8 mouse cellular contexts compared by ENCODE assay signal in genomic region chr4:128613326-128613725, GRCm38 (mm10). TPM values are rescaled to one million over a fixed set of nuclear protein-coding genes. Genes with fewer than 3 reads are reported as not detected.
DNase-seq lines count a peak whose midpoint lies in the region; ATAC-seq and TF ChIP-seq lines count a peak whose summit lies in the region.
"Had no signal": no experiment of that assay in that cellular context is flagged by ENCODE, and none has a peak within 500 bp of the region (broad histone marks: within the 10 kb centered on the region; RNA-seq: fewer than 3 reads in every experiment).

No protein-coding gene starts in this region.

- H3K4me1 ChIP-seq in kidney, postnatal 0 days (replicated peaks; ENCODE audit: insufficient read depth, low read length) = peaks cover 37% of the 10 kb centered on the region

- peak; percentile 89 for TF ChIP-seq CTCF in layer of hippocampus, adult 2 months (conservative IDR thresholded peaks at IDR 0.05)
- peak; percentile 87 for TF ChIP-seq CTCF in kidney, postnatal 0 days (IDR thresholded peaks at IDR 0.05; ENCODE audit: low read depth)

- no peak overlapping the region for H3K4me2 ChIP-seq in kidney, postnatal 0 days (ENCODE audit: low read length)

- no peak overlapping the region for H3K27ac ChIP-seq in layer of hippocampus, adult 2 months
- H3K27ac ChIP-seq in kidney, postnatal 0 days = no peak overlapping the region

- 20% methylated on average over 8 of the region's 8 CpGs for WGBS in kidney, postnatal 0 days

- DNase-seq in layer of hippocampus, adult 2 months (ENCODE audit: low spot score in 2 of 2) = peak in 1 of 2 experiments; percentile 57
- DNase-seq in layer of hippocampus, adult 9-10 months (ENCODE audit: low spot score) = no peak
- DNase-seq in NIH3T3 (ENCODE audit: low read depth) = peak; percentile 86
- DNase-seq in cerebellum, adult 9-11 months = peak; percentile 48
- peak; percentile 94 for DNase-seq in kidney, postnatal 0 days (ENCODE audit: low spot score)
- DNase-seq in mesoderm, embryonic 11.5 days (ENCODE audit: low read depth, low spot score) = peak; percentile 78
- DNase-seq in spleen, adult 12 weeks (ENCODE audit: low spot score) = no peak

- H3K9ac ChIP-seq in kidney, postnatal 0 days (ENCODE audit: low read depth, low read length) = no peak overlapping the region

- no peaks in the 10 kb centered on the region for H3K36me3 ChIP-seq in kidney, postnatal 0 days (ENCODE audit: insufficient read depth, low read length)

- no peaks in the 10 kb centered on the region for H3K9me3 ChIP-seq in kidney, postnatal 0 days (replicated peaks; ENCODE audit: low read length)
- H3K9me3 ChIP-seq: megakaryocyte, embryonic 14.5 days had no signal

- no peak overlapping the region for H3K4me3 ChIP-seq in layer of hippocampus, adult 2 months
- no peak overlapping the region for H3K4me3 ChIP-seq in kidney, postnatal 0 days (replicated peaks; ENCODE audit: low read depth, low read length)
- H3K4me3 ChIP-seq: megakaryocyte, embryonic 14.5 days had no signal

- no peak for ATAC-seq in kidney, postnatal 0 days (replicated peaks; ENCODE audit: low FRiP score, low read depth)

- no peaks in the 10 kb centered on the region for H3K27me3 ChIP-seq in kidney, postnatal 0 days (ENCODE audit: insufficient read depth, low read length)

RNA-seq across cellular contexts. Expression of gene Zscan20, which starts 3.4 kb away (rescaled TPM):
- total RNA-seq in layer of hippocampus, adult 2 months (2021) = 10 to 100 TPM in 1 of 2 experiments, 1 to 10 TPM in 1; 8.3 to 10.6 TPM
- polyA plus RNA-seq in kidney, postnatal 0 days (2015; fragmentation: Nextera tagmentation; extraction: Ambion mirVana) = 2.2 and 2.3 TPM in 2 replicates

RNA-seq across cellular contexts. Expression of gene Tlr12, which starts 5.1 kb away (rescaled TPM):
- under 1 TPM; 0.49 to 0.93 TPM for total RNA-seq in layer of hippocampus, adult 2 months (2021)
- polyA plus RNA-seq in kidney, postnatal 0 days (2015; fragmentation: Nextera tagmentation; extraction: Ambion mirVana) = 3.3 and 3.7 TPM in 2 replicates

RNA-seq across cellular contexts. Expression of gene Phc2, which starts 41.2 kb away (rescaled TPM):
- total RNA-seq in layer of hippocampus, adult 2 months (2021) = 10 to 100 TPM; 85.4 to 91.3 TPM
- 60.7 and 71.7 TPM in 2 replicates for polyA plus RNA-seq in kidney, postnatal 0 days (2015; fragmentation: Nextera tagmentation; extraction: Ambion mirVana)

Comparison
In these comparisons a context has a peak if more than half of its experiments do, and no peak if none do; other contexts are left out.
1. DNase-seq: peak in NIH3T3 (single experiment), cerebellum, adult 9-11 months (single experiment), kidney, postnatal 0 days (single experiment) and mesoderm, embryonic 11.5 days (single experiment); none in layer of hippocampus, adult 9-10 months (single experiment) and spleen, adult 12 weeks (single experiment).